Comparison of ENCODE assay signal across 8 mouse cellular contexts in the genomic region with DNA sequence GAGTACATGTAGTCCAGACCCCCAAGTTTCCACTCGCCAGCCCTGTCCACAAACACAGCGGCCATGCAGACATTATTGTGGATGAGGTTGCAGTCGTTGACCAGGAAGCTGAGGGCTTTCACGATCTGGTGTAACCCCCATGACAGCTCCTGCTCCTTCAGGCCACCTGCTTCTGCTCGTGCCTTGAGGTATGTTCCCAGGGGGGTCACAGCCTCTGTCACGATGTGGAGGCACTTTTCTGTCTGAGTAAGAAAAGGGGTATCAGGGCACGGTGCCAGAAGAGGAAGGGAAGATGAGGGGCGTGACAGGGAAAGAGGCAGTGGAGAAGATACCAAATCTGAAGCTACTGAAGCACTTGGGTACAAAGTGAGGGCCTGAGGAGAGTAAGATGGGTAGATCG. TPM values are rescaled to one million over a fixed set of nuclear protein-coding genes. Genes with fewer than 3 reads are reported as not detected.
DNase-seq lines count a peak whose midpoint lies in the region; ATAC-seq lines count a peak whose summit lies in the region.

No protein-coding gene starts in this region.

- peak overlapping the region; percentile 95 for H3K4me2 ChIP-seq in lung, embryonic 16.5 days (ENCODE audit: low read depth, low read length)

- peaks cover 24% of the 10 kb centered on the region for H3K36me3 ChIP-seq in lung, embryonic 16.5 days (ENCODE audit: control insufficient read depth, insufficient read depth, low read length)
- peaks cover 50% of the 10 kb centered on the region for H3K36me3 ChIP-seq in forebrain, embryonic 10.5 days (replicated peaks)
- H3K36me3 ChIP-seq in limb, embryonic 10.5 days: peaks cover 50% of the 10 kb centered on the region

- intact Hi-C loops in gastrocnemius, postnatal 36 days (cut with DNase I): loop anchor here (5.0 kb wide), 1 partner anchor 43 kb away; a partner anchor contains a TSS

- H3K4me1 ChIP-seq in lung, embryonic 16.5 days (replicated peaks; ENCODE audit: control insufficient read depth, insufficient read depth, low read length): peaks cover 11% of the 10 kb centered on the region
- H3K4me1 ChIP-seq in forebrain, embryonic 10.5 days: peaks cover 24% of the 10 kb centered on the region
- H3K4me1 ChIP-seq in limb, embryonic 10.5 days: peaks cover 17% of the 10 kb centered on the region

- H3K9me3 ChIP-seq in lung, embryonic 16.5 days (ENCODE audit: control insufficient read depth, low read length): no peaks in the 10 kb centered on the region
- H3K9me3 ChIP-seq in forebrain, embryonic 10.5 days: no peaks in the 10 kb centered on the region
- no peaks in the 10 kb centered on the region for H3K9me3 ChIP-seq in limb, embryonic 10.5 days (replicated peaks)

- DNase-seq in lung, postnatal 36 days: no peak
- DNase-seq in forebrain, embryonic 10.5 days (ENCODE audit: extremely low spot score, low spot score): no peak
- DNase-seq in limb, embryonic 10.5 days (ENCODE audit: low spot score): no peak
- peak; percentile 29 for DNase-seq in skeletal muscle tissue, adult 2 months (ENCODE audit: low read depth, low spot score)
- DNase-seq in yolk sac, embryonic 10.5 days (ENCODE audit: low spot score): no peak
- no peak for DNase-seq in gastrocnemius, postnatal 36 days
- DNase-seq in spleen, postnatal 10 days (ENCODE audit: low spot score in 2 of 2): no peak

- H3K4me3 ChIP-seq in lung, embryonic 16.5 days (ENCODE audit: low read length): peak overlapping the region; percentile 60
- H3K4me3 ChIP-seq in forebrain, embryonic 10.5 days: peak overlapping the region; percentile 83
- H3K4me3 ChIP-seq in limb, embryonic 10.5 days: peak overlapping the region; percentile 93

- peak overlapping the region; percentile 73 for H3K27ac ChIP-seq in lung, embryonic 16.5 days (ENCODE audit: low read length)
- H3K27ac ChIP-seq in forebrain, embryonic 10.5 days: peak overlapping the region; percentile 93
- H3K27ac ChIP-seq in limb, embryonic 10.5 days: peak overlapping the region; percentile 94

- ATAC-seq in lung, embryonic 16.5 days (ENCODE audit: low read depth): no peak

- H3K27me3 ChIP-seq in lung, embryonic 16.5 days (ENCODE audit: control insufficient read depth, insufficient read depth, low read depth, low read length): no peaks in the 10 kb centered on the region
- no peaks in the 10 kb centered on the region for H3K27me3 ChIP-seq in forebrain, embryonic 10.5 days (ENCODE audit: poor library complexity, severe bottlenecking)
- no peaks in the 10 kb centered on the region for H3K27me3 ChIP-seq in limb, embryonic 10.5 days (ENCODE audit: low read depth, poor library complexity, severe bottlenecking)

- WGBS in lung, embryonic 16.5 days: 27% methylated on average over 9 of the region's 9 CpGs
- 66% methylated on average over 9 of the region's 9 CpGs for WGBS in forebrain, embryonic 10.5 days
- WGBS in limb, embryonic 10.5 days: 60% methylated on average over 9 of the region's 9 CpGs

- H3K9ac ChIP-seq in lung, embryonic 16.5 days (ENCODE audit: low read length): peak overlapping the region; percentile 77

RNA-seq across cellular contexts. Expression of a gene that starts 0.9 kb away (rescaled TPM):
- 76.3 and 83.2 TPM in 2 replicates for polyA plus RNA-seq in lung, embryonic 16.5 days (2015; fragmentation: Nextera tagmentation; extraction: Ambion mirVana)
- 63.4 and 64.6 TPM in 2 replicates for polyA plus RNA-seq in forebrain, embryonic 10.5 days (2016; fragmentation: Nextera tagmentation; extraction: Ambion mirVana)
- 71.6 and 78.5 TPM in 2 replicates for polyA plus RNA-seq in limb, embryonic 10.5 days (2016; fragmentation: Nextera tagmentation; extraction: Ambion mirVana)
- 10 to 100 TPM; 70.8 to 71.1 TPM for total RNA-seq in gastrocnemius, postnatal 36 days (2021)

RNA-seq across cellular contexts. Expression of a gene that starts 29.6 kb away (rescaled TPM):
- polyA plus RNA-seq in lung, embryonic 16.5 days (2015; fragmentation: Nextera tagmentation; extraction: Ambion mirVana): 52.3 and 61.9 TPM in 2 replicates
- polyA plus RNA-seq in forebrain, embryonic 10.5 days (2016; fragmentation: Nextera tagmentation; extraction: Ambion mirVana): 2.6 and 4.9 TPM in 2 replicates
- 2.2 and 3.4 TPM in 2 replicates for polyA plus RNA-seq in limb, embryonic 10.5 days (2016; fragmentation: Nextera tagmentation; extraction: Ambion mirVana)
- 10 to 100 TPM; 43.4 to 44.2 TPM for total RNA-seq in gastrocnemius, postnatal 36 days (2021)

RNA-seq across cellular contexts. Expression of a gene that starts 40.9 kb away (rescaled TPM):
- 89.1 and 92.9 TPM in 2 replicates for polyA plus RNA-seq in lung, embryonic 16.5 days (2015; fragmentation: Nextera tagmentation; extraction: Ambion mirVana)
- 120 and 127 TPM in 2 replicates for polyA plus RNA-seq in forebrain, embryonic 10.5 days (2016; fragmentation: Nextera tagmentation; extraction: Ambion mirVana)
- polyA plus RNA-seq in limb, embryonic 10.5 days (2016; fragmentation: Nextera tagmentation; extraction: Ambion mirVana): 158 TPM in 2 replicates
- total RNA-seq in gastrocnemius, postnatal 36 days (2021): 10 to 100 TPM; 19.7 to 22.8 TPM

RNA-seq across cellular contexts. Expression of a gene that starts 44.2 kb away (rescaled TPM):
- 25.3 and 25.9 TPM in 2 replicates for polyA plus RNA-seq in lung, embryonic 16.5 days (2015; fragmentation: Nextera tagmentation; extraction: Ambion mirVana)
- polyA plus RNA-seq in forebrain, embryonic 10.5 days (2016; fragmentation: Nextera tagmentation; extraction: Ambion mirVana): 6.6 and 8.4 TPM in 2 replicates
- polyA plus RNA-seq in limb, embryonic 10.5 days (2016; fragmentation: Nextera tagmentation; extraction: Ambion mirVana): 8.4 and 9.2 TPM in 2 replicates
- 100 to 1,000 TPM; 235 to 261 TPM for total RNA-seq in gastrocnemius, postnatal 36 days (2021)
